Mouse (Mus musculus) CH12.LX (cell line): ENCODE measurements around the gene Bri3bp.

Experiments used
- MAX ChIP-seq: IDR thresholded peaks from 2 replicates; pipeline ENCODE4 v1.6.1; 2011; ENCODE audit warnings: low read length, improper control_type of control experiment
- POLR2AphosphoS2 ChIP-seq: IDR thresholded peaks from 2 replicates; pipeline ENCODE4 v1.6.1; 2011; ENCODE audit warnings: low read depth, low read length, improper control_type of control experiment
- ZKSCAN1 ChIP-seq: IDR thresholded peaks from 2 replicates; pipeline ENCODE4 v1.6.1; 2012; ENCODE audit warnings: low read depth, inconsistent platforms, low read length, improper control_type of control experiment, borderline replicate concordance

- TF ChIP-seq POLR2AphosphoS2 (no peak), MAX (no peak), ZKSCAN1 (no peak)
Measured at GRCm38 (mm10) chr5:125448026-125448425, 6.7 kb downstream of the Bri3bp start.
